Mouse (Mus musculus) hindbrain, embryonic 11.5 days (tissue): Measurements from ENCODE around the gene Bub1b. TPM values are rescaled to one million over a fixed set of nuclear protein-coding genes. Genes with fewer than 3 reads are reported as not detected.

ENCODE experiments used
- ATAC-seq: fragments of 200-750 bp; cut with Nextera tagmentation; 2 replicates; pipeline ENCODE4 v1.8.0; 2017; ENCODE audit warnings: mild to moderate bottlenecking, moderate TSS enrichment, moderate library complexity; ENCODE audit not compliant: low FRiP score
- DNase-seq: peaks from one replicate; pipeline ENCODE4 v3.0.0-alpha.2; 2015; ENCODE audit warnings: low spot score
- H3K27ac ChIP-seq: fragments of 300-500 bp; sonication (generic); 2 replicates; pipeline ENCODE4 v1.5.1; 2014; ENCODE audit warnings: mild to moderate bottlenecking, low read depth, low read length
- H3K27me3 ChIP-seq: fragments of 300-500 bp; sonication (generic); 2 replicates; pipeline ENCODE4 v1.6.1; 2014; ENCODE audit warnings: mild to moderate bottlenecking, low read length, moderate library complexity, mixed read lengths; ENCODE audit not compliant: control insufficient read depth, insufficient read depth
- H3K36me3 ChIP-seq: fragments of 300-500 bp; sonication (generic); 2 replicates; pipeline ENCODE4 v1.6.1; 2014; ENCODE audit warnings: mild to moderate bottlenecking, low read length, moderate library complexity, mixed read lengths; ENCODE audit not compliant: control insufficient read depth, insufficient read depth
- H3K4me1 ChIP-seq: fragments of 300-500 bp; sonication (generic); replicated peaks from 2 replicates; pipeline ENCODE4 v1.6.1; 2014; ENCODE audit warnings: low read length, mixed read lengths; ENCODE audit not compliant: control insufficient read depth, insufficient read depth
- H3K4me2 ChIP-seq: fragments of 300-500 bp; sonication (generic); replicated peaks from 2 replicates; pipeline ENCODE4 v1.6.1; 2014; ENCODE audit warnings: mild to moderate bottlenecking, low read depth, low read length
- H3K4me3 ChIP-seq: fragments of 300-500 bp; sonication (generic); 2 replicates; pipeline ENCODE4 v1.5.1; 2014; ENCODE audit warnings: low read depth, low read length
- H3K9ac ChIP-seq: fragments of 300-500 bp; sonication (generic); 2 replicates; pipeline ENCODE4 v1.6.1; 2014; ENCODE audit warnings: low read depth, low read length
- H3K9me3 ChIP-seq: fragments of 300-500 bp; sonication (generic); 2 replicates; pipeline ENCODE4 v1.6.1; 2016; ENCODE audit warnings: low read length; ENCODE audit not compliant: control insufficient read depth
- WGBS: fragments of 180-500 bp; shearing (Covaris S2); extraction: QIAGEN DNeasy Blood & Tissue Kit; methylation state at CpG from one replicate; pipeline ENCODE4 v1.1.7; 2014; 5-methylcytosine and 5-hydroxymethylcytosine counted together
- polyA plus RNA-seq: library from polyadenylated mRNA; unstranded; fragments of >200 nt; fragmentation: Nextera tagmentation; extraction: Ambion mirVana; gene quantifications from 2 replicates; pipeline ENCODE4 v1.2.1, GENCODE M21; 2014

The Bub1b gene
- polyA plus RNA-seq, 1 experiment from 2014 or later, result 80.6 TPM

GRCm38 (mm10) chr2:118665616-118666015, 67.6 kb downstream of the Bub1b start:
- ATAC-seq, result no peak
- Histone ChIP-seq H3K36me3 (no peaks in the 10 kb centered on the region), H3K9ac (no peak overlapping the region), H3K4me2 (no peak overlapping the region), H3K9me3 (no peaks in the 10 kb centered on the region), H3K4me1 (peaks cover 5% of the 10 kb centered on the region; the same call in 1 of the 2 replicates), H3K27ac (no peak overlapping the region), H3K27me3 (peaks cover 20% of the 10 kb centered on the region), H3K4me3 (no peak overlapping the region)
- WGBS, result 87% methylated on average over 4 of the region's 4 CpGs
- DNase-seq, result no peak

GRCm38 (mm10) chr2:118667181-118667580, 69.2 kb downstream of the Bub1b start:
- peaks cover 18% of the 10 kb centered on the region for H3K27me3 ChIP-seq
- ATAC-seq, result no peak

GRCm38 (mm10) chr2:118669245-118669644, 71.2 kb downstream of the Bub1b start:
- no peaks in the 10 kb centered on the region for H3K9me3 ChIP-seq
- no peak overlapping the region for H3K27ac ChIP-seq
- DNase-seq, result no peak
- no peaks in the 10 kb centered on the region for H3K4me1 ChIP-seq
- 66% methylated on average over 6 of the region's 6 CpGs for WGBS
- no peak overlapping the region for H3K4me2 ChIP-seq
- no peak overlapping the region for H3K9ac ChIP-seq
- H3K4me3 ChIP-seq, result no peak overlapping the region
- H3K27me3 ChIP-seq, result peaks cover 1% of the 10 kb centered on the region; the same call in 1 of the 2 replicates
- H3K36me3 ChIP-seq, result no peaks in the 10 kb centered on the region
- no peak for ATAC-seq

More at GRCm38 (mm10) chr2:118667181-118667580, 69.2 kb downstream of the Bub1b start:
- no peak overlapping the region for H3K4me2 ChIP-seq
- H3K9me3 ChIP-seq, result no peaks in the 10 kb centered on the region
- H3K36me3 ChIP-seq, result no peaks in the 10 kb centered on the region
- H3K9ac ChIP-seq, result no peak overlapping the region
- no peak overlapping the region for H3K4me3 ChIP-seq
- no peak for DNase-seq
- H3K27ac ChIP-seq, result no peak overlapping the region
- 69% methylated on average over 5 of the region's 5 CpGs for WGBS
- peaks cover 5% of the 10 kb centered on the region; the same call in 1 of the 2 replicates for H3K4me1 ChIP-seq

GRCm38 (mm10) chr2:118669785-118670184, 71.8 kb downstream of the Bub1b start:
- no peak overlapping the region for H3K4me2 ChIP-seq
- DNase-seq, result no peak
- H3K36me3 ChIP-seq, result no peaks in the 10 kb centered on the region
- H3K9me3 ChIP-seq, result no peaks in the 10 kb centered on the region
- no peak for ATAC-seq
- H3K4me3 ChIP-seq, result no peak overlapping the region
- H3K27me3 ChIP-seq, result peaks cover 5% of the 10 kb centered on the region
- no peak overlapping the region for H3K9ac ChIP-seq
- WGBS, result 31% methylated on average over 2 of the region's 2 CpGs
- H3K27ac ChIP-seq, result no peak overlapping the region
- no peaks in the 10 kb centered on the region for H3K4me1 ChIP-seq

GRCm38 (mm10) chr2:118671728-118672127, 73.7 kb downstream of the Bub1b start:
- DNase-seq (no peak), ATAC-seq (no peak)
- peaks cover under 1% of the 10 kb centered on the region; the same call in 1 of the 2 replicates for H3K4me1 ChIP-seq
- H3K9me3 ChIP-seq, result no peaks in the 10 kb centered on the region
- no peak overlapping the region for H3K4me2 ChIP-seq
- no peak overlapping the region for H3K9ac ChIP-seq
- no peak overlapping the region for H3K27ac ChIP-seq
- WGBS, result 71% methylated on average over 1 of the region's 1 CpGs
- H3K27me3 ChIP-seq, result peaks cover 23% of the 10 kb centered on the region
- H3K36me3 ChIP-seq, result no peaks in the 10 kb centered on the region
- no peak overlapping the region for H3K4me3 ChIP-seq

- H3K4me3 ChIP-seq, result no peak overlapping the region
- no peak overlapping the region for H3K9ac ChIP-seq
- peaks cover 44% of the 10 kb centered on the region for H3K27me3 ChIP-seq
- H3K27ac ChIP-seq, result no peak overlapping the region
- 24% methylated on average over 15 of the region's 15 CpGs for WGBS
- H3K36me3 ChIP-seq, result no peaks in the 10 kb centered on the region
- no peak for ATAC-seq
- no peak for DNase-seq
- H3K4me2 ChIP-seq, result no peak overlapping the region
- H3K4me1 ChIP-seq, result peaks cover 5% of the 10 kb centered on the region; the same call in 1 of the 2 replicates
- H3K9me3 ChIP-seq, result no peaks in the 10 kb centered on the region
Measured at GRCm38 (mm10) chr2:118673686-118674465, 75.9 kb downstream of the Bub1b start.

- Histone ChIP-seq H3K27me3 (peaks cover 48% of the 10 kb centered on the region), H3K27ac (no peak overlapping the region), H3K4me2 (no peak overlapping the region), H3K9ac (no peak overlapping the region), H3K9me3 (no peaks in the 10 kb centered on the region), H3K36me3 (no peaks in the 10 kb centered on the region), H3K4me3 (no peak overlapping the region), H3K4me1 (peaks cover 5% of the 10 kb centered on the region; the same call in 1 of the 2 replicates)
- WGBS, result 21% methylated on average over 7 of the region's 7 CpGs
- DNase-seq (no peak), ATAC-seq (no peak)
Measured at GRCm38 (mm10) chr2:118674500-118674899, 76.5 kb downstream of the Bub1b start.

GRCm38 (mm10) chr2:118676839-118677741, 79.1 kb downstream of the Bub1b start:
- no peak overlapping the region for H3K27ac ChIP-seq
- under 1% methylated on average over 77 of the region's 89 CpGs for WGBS
- H3K4me1 ChIP-seq, result peaks cover 5% of the 10 kb centered on the region; the same call in 1 of the 2 replicates
- H3K36me3 ChIP-seq, result no peaks in the 10 kb centered on the region
- peak; percentile 56 for DNase-seq
- no peaks in the 10 kb centered on the region for H3K9me3 ChIP-seq
- peak overlapping the region; percentile 42 for H3K4me3 ChIP-seq
- peak; percentile 35; the same call in 1 of the 2 replicates for ATAC-seq
- peaks cover 51% of the 10 kb centered on the region for H3K27me3 ChIP-seq
- H3K4me2 ChIP-seq, result peak overlapping the region; percentile 95
- peak overlapping the region; percentile 45 for H3K9ac ChIP-seq
